Mouse (Mus musculus) liver, postnatal 0 days (tissue): ENCODE results near the gene Slc9a5.

ENCODE experiments used
- CTCF ChIP-seq: sonication (generic); IDR thresholded peaks from 2 replicates; pipeline ENCODE4 v1.5.1; 2016; ENCODE audit warnings: antibody characterized with exemption, low read depth
- EP300 ChIP-seq: IDR thresholded peaks from 2 replicates; pipeline ENCODE4 v1.6.1; 2016; ENCODE audit warnings: antibody characterized with exemption, low read depth, mild to moderate bottlenecking

- TF ChIP-seq CTCF: no peak
- no peak for TF ChIP-seq EP300
Observed at GRCm38 (mm10) chr8:105346611-105347427, 1.8 kb upstream of the Slc9a5 start.
